Mouse (Mus musculus) MEL (cell line): ENCODE measurements at regions not wholly inside any gene's neighbourhood (a gene's known extent, or its start where the extent isn't known, plus 50 kb on each side); places are given as distances from the start of the nearest gene placed in this dataset.

Source experiments
- DNase-seq: peaks from one replicate; pipeline ENCODE4 v3.0.0; 2011; ENCODE audit warnings: low read depth, low spot score
- H3K27ac ChIP-seq: 2 replicates; pipeline ENCODE4 v1.5.1; 2012; ENCODE audit warnings: low read depth, mild to moderate bottlenecking, control low read depth, low read length, moderate library complexity; ENCODE audit not compliant: control insufficient read depth
- H3K27me3 ChIP-seq, 2 experiments: fragments of 150-350 bp in 1 of 2; sonication (generic) in 1 of 2; 2 replicates each; pipeline ENCODE4 v1.6.1; 2012; ENCODE audit warnings: low read length in 2 of 2, mild to moderate bottlenecking in 2 of 2, improper control_type of control experiment in 1 of 2, moderate library complexity in 1 of 2; ENCODE audit not compliant: insufficient read depth in 2 of 2, control insufficient read depth in 1 of 2
- H3K36me3 ChIP-seq, 2 experiments: 2 replicates each; pipeline ENCODE4 v1.6.1; 2012 to 2014; ENCODE audit warnings: low read length in 2 of 2, improper control_type of control experiment in 1 of 2, inconsistent platforms in 1 of 2, mild to moderate bottlenecking in 1 of 2; ENCODE audit not compliant: insufficient read depth in 2 of 2, control insufficient read depth in 1 of 2
- H3K4me1 ChIP-seq, 2 experiments: fragments of 150-350 bp in 1 of 2; sonication (generic) in 1 of 2; 2 replicates each; pipeline ENCODE4 v1.6.1; 2012; ENCODE audit warnings: low read length in 2 of 2, improper control_type of control experiment in 1 of 2, mild to moderate bottlenecking in 1 of 2; ENCODE audit not compliant: insufficient read depth in 2 of 2, control insufficient read depth in 1 of 2
- H3K4me3 ChIP-seq, 2 experiments: fragments of 150-350 bp in 1 of 2; sonication (generic) in 1 of 2; 2 replicates each; pipeline ENCODE4 v1.5.1; 2012; ENCODE audit warnings: low read depth in 2 of 2, low read length in 2 of 2, mild to moderate bottlenecking in 2 of 2, moderate library complexity in 2 of 2, control low read depth in 1 of 2, improper control_type of control experiment in 1 of 2; ENCODE audit not compliant: control insufficient read depth in 1 of 2, insufficient read depth in 1 of 2
- H3K79me2 ChIP-seq: 2 replicates; pipeline ENCODE4 v1.6.1; 2012; ENCODE audit warnings: mild to moderate bottlenecking, low read length, moderate library complexity; ENCODE audit not compliant: control insufficient read depth, poor library complexity, insufficient read depth
- H3K9ac ChIP-seq: 2 replicates; pipeline ENCODE4 v1.6.1; 2012; ENCODE audit warnings: low read depth, mild to moderate bottlenecking, control low read depth, low read length, moderate library complexity; ENCODE audit not compliant: control insufficient read depth, poor library complexity, severe bottlenecking
- H3K9me3 ChIP-seq: fragments of 150-350 bp; sonication (generic); replicated peaks from 2 replicates; pipeline ENCODE4 v1.6.1; 2012; ENCODE audit warnings: mild to moderate bottlenecking, low read length, improper control_type of control experiment, moderate library complexity; ENCODE audit not compliant: insufficient read depth
- BHLHE40 ChIP-seq: IDR thresholded peaks from 2 replicates; pipeline ENCODE4 v1.6.1; 2012; ENCODE audit warnings: low read depth, mild to moderate bottlenecking, inconsistent platforms, low read length, improper control_type of control experiment, borderline replicate concordance
- CHD1 ChIP-seq: IDR thresholded peaks from 2 replicates; pipeline ENCODE4 v1.6.1; 2012; ENCODE audit warnings: low read depth, mild to moderate bottlenecking, inconsistent platforms, low read length, improper control_type of control experiment
- ETS1 ChIP-seq: IDR thresholded peaks from 2 replicates; pipeline ENCODE4 v1.6.1; 2012; ENCODE audit warnings: low read depth, mild to moderate bottlenecking, inconsistent platforms, low read length, improper control_type of control experiment, moderate library complexity
- HCFC1 ChIP-seq: IDR thresholded peaks from 2 replicates; pipeline ENCODE4 v1.6.1; 2012; ENCODE audit warnings: low read depth, mild to moderate bottlenecking, inconsistent platforms, low read length, improper control_type of control experiment, moderate library complexity
- MAFK ChIP-seq: IDR thresholded peaks from 2 replicates; pipeline ENCODE4 v1.6.1; 2011; ENCODE audit warnings: low read depth, mild to moderate bottlenecking, low read length, improper control_type of control experiment, borderline replicate concordance
- MAX ChIP-seq: IDR thresholded peaks from 2 replicates; pipeline ENCODE4 v1.6.1; 2011; ENCODE audit warnings: low read length, improper control_type of control experiment
- MXI1 ChIP-seq: IDR thresholded peaks from 2 replicates; pipeline ENCODE4 v1.6.1; 2011; ENCODE audit warnings: mild to moderate bottlenecking, low read depth, low read length, improper control_type of control experiment
- MYC ChIP-seq: IDR thresholded peaks from 2 replicates; pipeline ENCODE4 v1.6.1; 2011; ENCODE audit warnings: low read depth, mild to moderate bottlenecking, low read length, improper control_type of control experiment, moderate library complexity
- POLR2A ChIP-seq, 2 experiments: IDR thresholded peaks; 2 replicates each; pipeline ENCODE4 v1.6.1; 2011 to 2012; ENCODE audit warnings: low read length in 2 of 2, mild to moderate bottlenecking in 2 of 2, control low read depth in 1 of 2, improper control_type of control experiment in 1 of 2, low read depth in 1 of 2, moderate library complexity in 1 of 2; ENCODE audit not compliant: control insufficient read depth in 1 of 2, insufficient read depth in 1 of 2, poor library complexity in 1 of 2
- RCOR1 ChIP-seq: IDR thresholded peaks from 2 replicates; pipeline ENCODE4 v1.6.1; 2012; ENCODE audit warnings: low read depth, mild to moderate bottlenecking, inconsistent platforms, low read length, improper control_type of control experiment
- UBTF ChIP-seq: IDR thresholded peaks from 2 replicates; pipeline ENCODE4 v1.6.1; 2012; ENCODE audit warnings: low read depth, mild to moderate bottlenecking, inconsistent platforms, low read length, improper control_type of control experiment, moderate library complexity, borderline replicate concordance; ENCODE audit not compliant: insufficient read depth
- ZMIZ1 ChIP-seq: IDR thresholded peaks from 2 replicates; pipeline ENCODE4 v1.6.1; 2012; ENCODE audit warnings: low read depth, mild to moderate bottlenecking, inconsistent platforms, low read length, improper control_type of control experiment, moderate library complexity

DNA sequence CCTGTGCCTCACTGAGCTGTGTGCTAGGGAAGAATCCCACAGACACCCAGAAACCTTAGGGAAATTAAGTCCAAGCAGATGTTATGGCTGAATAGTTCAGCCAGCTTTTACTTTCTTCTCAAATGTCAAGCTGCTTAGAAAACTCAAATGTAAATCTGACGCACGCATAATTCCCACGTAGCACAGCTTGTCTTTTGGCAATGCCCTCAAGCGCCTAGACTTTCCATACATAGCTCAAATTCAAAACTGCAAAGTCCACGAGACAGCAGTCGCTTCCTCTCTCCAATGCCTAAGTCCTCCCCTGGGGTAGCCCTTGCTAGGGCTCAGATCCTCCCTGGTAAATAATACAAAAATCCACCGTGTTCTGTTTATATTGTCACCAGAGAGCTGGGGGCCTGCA is 115.8 kb upstream of the Dhrs4 start:
- H3K4me3 ChIP-seq = no peak overlapping the region
- no peaks in the 10 kb centered on the region for H3K9me3 ChIP-seq
- no peak overlapping the region for H3K9ac ChIP-seq
- DNase-seq = no peak
- no peaks in the 10 kb centered on the region for H3K79me2 ChIP-seq
- no peaks in the 10 kb centered on the region for H3K4me1 ChIP-seq
- no peak overlapping the region for H3K27ac ChIP-seq
- no peak for TF ChIP-seq UBTF
- TF ChIP-seq MYC = no peak
- no peaks in the 10 kb centered on the region for H3K36me3 ChIP-seq
- peaks cover 2% of the 10 kb centered on the region in 2 experiments; a peak in 3 of 4 replicates for H3K27me3 ChIP-seq

DNA sequence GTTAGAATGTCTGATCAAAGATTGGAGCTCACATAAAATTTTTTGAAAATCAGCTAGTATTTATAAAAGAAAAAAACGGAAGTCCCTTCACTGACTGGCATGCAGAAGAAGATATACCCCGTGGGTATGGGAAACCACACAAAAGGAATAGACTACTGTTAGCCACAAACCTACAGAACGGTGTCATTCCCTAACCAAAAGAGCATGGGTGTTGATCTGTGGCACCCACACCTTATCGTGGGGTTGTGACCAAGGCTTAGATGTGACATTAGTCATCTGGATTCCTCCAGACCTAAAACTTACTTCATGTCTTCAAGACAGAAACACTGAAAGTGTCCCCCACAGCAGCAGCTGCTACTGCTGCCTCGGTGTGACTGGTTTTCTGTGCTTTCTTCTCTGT is 108.2 kb upstream of the Dhrs4 start:
- DNase-seq = no peak
- H3K36me3 ChIP-seq = no peaks in the 10 kb centered on the region
- TF ChIP-seq HCFC1 = no peak
- TF ChIP-seq RCOR1 = no peak
- TF ChIP-seq BHLHE40 = no peak
- no peak for TF ChIP-seq ETS1
- no peak for TF ChIP-seq MXI1
- TF ChIP-seq POLR2A (IDR thresholded peaks at IDR 0.05; ENCODE audit: control insufficient read depth in 1 of 2, insufficient read depth in 1 of 2, low read depth in 1 of 2, low read length in 2 of 2, poor library complexity in 1 of 2) = no peak

DNA sequence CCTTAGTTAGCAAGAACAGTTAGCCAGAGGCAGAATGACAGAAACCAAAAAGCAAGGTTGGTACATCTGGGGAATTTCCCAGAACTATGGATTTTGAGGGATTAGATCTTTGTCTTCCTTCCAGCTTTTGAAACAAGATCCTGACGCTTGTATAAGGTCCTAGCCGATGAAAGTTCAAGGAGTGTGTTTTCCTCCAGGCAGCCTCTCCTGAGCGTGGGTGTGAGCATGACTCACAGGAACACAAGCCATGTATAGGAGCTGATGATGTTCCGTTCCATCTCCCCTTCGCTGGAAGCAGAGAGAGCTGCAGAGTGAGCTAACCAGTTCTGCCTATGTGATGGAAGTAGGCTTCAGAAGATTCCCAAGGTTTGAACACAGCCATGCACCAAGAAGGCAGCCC is 105.6 kb upstream of the Dhrs4 start:
- no peaks in the 10 kb centered on the region for H3K9me3 ChIP-seq
- DNase-seq = no peak

More for the DNA sequence above, 108.2 kb upstream of the Dhrs4 start:
- no peaks in the 10 kb centered on the region for H3K79me2 ChIP-seq
- H3K4me3 ChIP-seq = no peak overlapping the region
- no peak overlapping the region for H3K9ac ChIP-seq
- no peak overlapping the region for H3K27ac ChIP-seq
- H3K9me3 ChIP-seq = no peaks in the 10 kb centered on the region
- peaks cover 3 to 5% of the 10 kb centered on the region in 2 experiments; a peak in 3 of 4 replicates for H3K27me3 ChIP-seq
- no peaks in the 10 kb centered on the region for H3K4me1 ChIP-seq

More for the DNA sequence above, 105.6 kb upstream of the Dhrs4 start:
- Histone ChIP-seq H3K27me3 (peaks cover 3 to 5% of the 10 kb centered on the region in 2 experiments; a peak in 3 of 4 replicates), H3K36me3 (no peaks in the 10 kb centered on the region), H3K4me3 (no peak overlapping the region), H3K27ac (no peak overlapping the region), H3K79me2 (no peaks in the 10 kb centered on the region), H3K9ac (no peak overlapping the region), H3K4me1 (no peaks in the 10 kb centered on the region)
- no peak for TF ChIP-seq HCFC1
- TF ChIP-seq ZMIZ1 = no peak
- TF ChIP-seq RCOR1 = no peak
- TF ChIP-seq MAX = no peak
- no peak for TF ChIP-seq MAFK
- TF ChIP-seq CHD1 = no peak
